ENCODE assay signal across 31 mouse cellular contexts in the genomic region with DNA sequence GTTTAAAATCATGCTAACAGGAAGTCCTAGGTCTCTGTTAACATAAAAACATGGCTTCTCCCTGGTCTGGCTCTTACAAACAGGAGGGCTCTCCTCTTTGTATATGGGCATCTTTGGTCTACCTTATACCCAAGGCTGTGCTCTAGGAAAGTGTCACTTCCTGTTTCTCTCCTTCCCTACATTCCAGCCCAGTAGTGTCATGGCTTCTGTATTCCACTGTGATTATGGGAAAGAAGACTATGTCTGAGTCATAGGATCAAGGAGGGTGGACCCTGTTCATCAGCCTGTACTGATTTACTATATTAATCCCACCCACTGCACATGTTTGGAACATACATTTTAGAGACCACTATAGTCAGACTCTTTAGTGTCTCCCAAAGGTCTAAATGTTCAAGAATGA. TPM values are rescaled to one million over a fixed set of nuclear protein-coding genes. Genes with fewer than 3 reads are reported as not detected.
"Had no signal": no experiment of that assay in that cellular context is flagged by ENCODE, and none has a peak within 500 bp of the region (broad histone marks: within the 10 kb centered on the region; RNA-seq: fewer than 3 reads in every experiment).

No protein-coding gene starts in this region.

- H3K27ac ChIP-seq: limb, embryonic 10.5 days; limb, embryonic 12.5 days; limb, embryonic 13.5 days; limb, embryonic 15.5 days; liver, embryonic 12.5 days; liver, embryonic 13.5 days; liver, embryonic 14.5 days; liver, embryonic 15.5 days; macrophage; midbrain, embryonic 10.5 days; midbrain, embryonic 12.5 days; midbrain, embryonic 13.5 days; midbrain, embryonic 15.5 days; neural tube, embryonic 12.5 days; neural tube, embryonic 13.5 days had no signal

- H3K9me3 ChIP-seq: limb, embryonic 10.5 days; limb, embryonic 12.5 days; limb, embryonic 13.5 days; limb, embryonic 15.5 days; liver, embryonic 12.5 days; liver, embryonic 13.5 days; liver, embryonic 15.5 days; lung, embryonic 15.5 days; midbrain, embryonic 10.5 days; midbrain, embryonic 12.5 days; midbrain, embryonic 13.5 days; midbrain, embryonic 15.5 days; neural tube, embryonic 12.5 days; neural tube, embryonic 13.5 days had no signal

- DNase-seq: left cerebral cortex, postnatal 4 days; liver; liver, embryonic 13.5 days; liver, postnatal 0 days; lung, adult 18-20 months; lung, adult 2 months; lung, embryonic 14.5 days; lung, postnatal 10 days; lung, postnatal 14 days; lung, postnatal 36 days; lung, postnatal 4 days had no signal

- H3K27me3 ChIP-seq: limb, embryonic 15.5 days; liver, embryonic 12.5 days; liver, embryonic 13.5 days; lung, embryonic 15.5 days; megakaryocyte, embryonic 14.5 days; midbrain, embryonic 12.5 days; midbrain, embryonic 13.5 days; midbrain, embryonic 15.5 days; neural tube, embryonic 12.5 days; neural tube, embryonic 13.5 days had no signal

- ATAC-seq: liver, embryonic 12.5 days; liver, postnatal 0 days; lung, postnatal 0 days; midbrain, embryonic 13.5 days; midbrain, embryonic 15.5 days; midbrain, embryonic 16.5 days had no signal

- H3K9ac ChIP-seq: limb, embryonic 12.5 days; limb, embryonic 13.5 days; limb, embryonic 15.5 days; liver, embryonic 12.5 days; liver, embryonic 13.5 days; liver, embryonic 14.5 days; liver, embryonic 15.5 days; liver, postnatal 0 days; lung, embryonic 14.5 days; lung, embryonic 15.5 days; midbrain, embryonic 12.5 days; midbrain, embryonic 13.5 days; midbrain, embryonic 15.5 days; neural tube, embryonic 12.5 days; neural tube, embryonic 13.5 days had no signal

- H3K4me2 ChIP-seq: limb, embryonic 12.5 days; limb, embryonic 13.5 days; limb, embryonic 15.5 days; liver, embryonic 11.5 days; liver, embryonic 12.5 days; liver, embryonic 13.5 days; liver, embryonic 15.5 days; lung, embryonic 14.5 days; lung, embryonic 15.5 days; midbrain, embryonic 12.5 days; midbrain, embryonic 13.5 days; midbrain, embryonic 15.5 days; neural tube, embryonic 12.5 days; neural tube, embryonic 13.5 days had no signal

- H3K4me3 ChIP-seq: limb, embryonic 10.5 days; limb, embryonic 12.5 days; limb, embryonic 13.5 days; limb, embryonic 15.5 days; liver, embryonic 12.5 days; liver, embryonic 13.5 days; liver, embryonic 15.5 days; lung, embryonic 15.5 days; megakaryocyte, embryonic 14.5 days; midbrain, embryonic 10.5 days; midbrain, embryonic 12.5 days; midbrain, embryonic 13.5 days; midbrain, embryonic 15.5 days; myocyte; neural tube, embryonic 12.5 days; neural tube, embryonic 13.5 days had no signal

- H3K4me1 ChIP-seq: limb, embryonic 12.5 days; limb, embryonic 13.5 days; limb, embryonic 15.5 days; liver, embryonic 13.5 days; liver, embryonic 15.5 days; megakaryocyte, embryonic 14.5 days; midbrain, embryonic 10.5 days; midbrain, embryonic 12.5 days; midbrain, embryonic 13.5 days; midbrain, embryonic 15.5 days; neural tube, embryonic 12.5 days; neural tube, embryonic 13.5 days had no signal

- H3K36me3 ChIP-seq: limb, embryonic 10.5 days; limb, embryonic 12.5 days; limb, embryonic 13.5 days; limb, embryonic 15.5 days; liver, embryonic 12.5 days; liver, embryonic 13.5 days; liver, embryonic 15.5 days; lung, embryonic 15.5 days; midbrain, embryonic 10.5 days; midbrain, embryonic 12.5 days; midbrain, embryonic 13.5 days; midbrain, embryonic 15.5 days; neural tube, embryonic 12.5 days; neural tube, embryonic 13.5 days had no signal

RNA-seq across cellular contexts. Expression of a gene that starts 23.2 kb away (rescaled TPM):
- polyA plus RNA-seq: macrophage had no signal
